Mouse (Mus musculus) liver, adult 2 months (tissue): ENCODE measurements around the gene Osbp2. TPM values are rescaled to one million over a fixed set of nuclear protein-coding genes. Genes with fewer than 3 reads are reported as not detected.

Experiments
- DNase-seq: peaks from one replicate; pipeline ENCODE4 v3.0.0-alpha.2; 2011; ENCODE audit warnings: low read depth, low spot score; ENCODE audit errors: extremely low read depth
- H3K27ac ChIP-seq: fragments of 200-500 bp; replicated peaks from 2 replicates; pipeline ENCODE4 v1.5.1; 2012; ENCODE audit warnings: low read depth, mild to moderate bottlenecking, control low read depth, inconsistent platforms, low read length; ENCODE audit not compliant: insufficient read depth
- H3K27me3 ChIP-seq: fragments of 200-500 bp; 2 replicates; pipeline ENCODE4 v1.6.1; 2012; ENCODE audit warnings: mild to moderate bottlenecking, moderate library complexity, low read length, inconsistent platforms; ENCODE audit not compliant: control insufficient read depth, insufficient read depth
- H3K36me3 ChIP-seq: fragments of 200-500 bp; 2 replicates; pipeline ENCODE4 v1.6.1; 2012; ENCODE audit warnings: low read length, inconsistent platforms; ENCODE audit not compliant: control insufficient read depth, insufficient read depth
- H3K4me1 ChIP-seq: fragments of 200-500 bp; 2 replicates; pipeline ENCODE4 v1.6.1; 2011; ENCODE audit warnings: low read length; ENCODE audit not compliant: control insufficient read depth, insufficient read depth
- H3K4me3 ChIP-seq: fragments of 200-500 bp; 2 replicates; pipeline ENCODE4 v1.5.1; 2011; ENCODE audit warnings: low read depth, mild to moderate bottlenecking, control low read depth, low read length, moderate library complexity; ENCODE audit not compliant: insufficient read depth
- H3K79me2 ChIP-seq: fragments of 200-500 bp; 2 replicates; pipeline ENCODE4 v1.6.1; 2012; ENCODE audit warnings: inconsistent platforms, mild to moderate bottlenecking, low read length, moderate library complexity; ENCODE audit not compliant: control insufficient read depth, insufficient read depth
- H3K9ac ChIP-seq: fragments of 200-500 bp; 2 replicates; pipeline ENCODE4 v1.6.1; 2012; ENCODE audit warnings: low read depth, mild to moderate bottlenecking, control low read depth, inconsistent platforms, low read length
- CTCF ChIP-seq: fragments of 200-500 bp; IDR thresholded peaks from 2 replicates; pipeline ENCODE4 v1.5.1; 2011; ENCODE audit warnings: low read depth, low read length, control low read depth
- POLR2A ChIP-seq: fragments of 200-500 bp; IDR thresholded peaks from 2 replicates; pipeline ENCODE4 v1.6.1; 2011; ENCODE audit warnings: low read length, control low read depth; ENCODE audit not compliant: insufficient read depth; ENCODE audit errors: extremely low read depth
- WGBS: fragments of 180-500 bp; shearing (Covaris S2); methylation state at CpG from one replicate; pipeline ENCODE4 v1.1.7; 2018; 5-methylcytosine and 5-hydroxymethylcytosine counted together
- polyA plus RNA-seq: library from polyadenylated mRNA; depleted of rRNA; stranded (reverse); fragments of >200 nt; gene quantifications from 2 replicates; pipeline ENCODE4 v1.2.3, GENCODE M21; 2012
- total RNA-seq: library from RNA; depleted of rRNA; stranded (reverse); fragments of >200 nt; gene quantifications from 2 replicates; pipeline ENCODE4 v1.2.3, GENCODE M21; 2014

Gene Osbp2
- total and polyA plus RNA-seq, 2 experiments, result 0.70 to 1.1 TPM

DNA sequence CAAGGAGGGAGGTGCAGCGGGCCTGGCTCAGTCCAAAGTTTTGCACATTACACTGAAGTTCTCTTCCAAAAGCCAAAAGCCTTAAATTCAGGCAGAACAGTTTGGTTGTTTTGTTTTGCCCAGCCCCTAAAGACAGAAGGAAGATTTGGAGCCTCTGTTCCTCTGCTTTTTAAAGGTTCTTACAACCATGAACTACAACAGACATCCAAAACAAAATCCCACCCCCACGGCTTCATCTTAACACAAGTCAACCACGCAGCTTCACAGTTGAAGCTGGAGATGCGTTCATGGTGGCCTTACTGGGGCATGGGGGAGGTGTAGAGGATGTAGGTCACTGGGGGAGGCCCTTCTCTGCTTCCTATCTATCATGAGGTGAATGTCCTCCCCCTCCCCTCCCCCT, 11.8 kb downstream of the Osbp2 start:
- H3K27ac ChIP-seq, result no peak overlapping the region
- H3K36me3 ChIP-seq, result no peaks in the 10 kb centered on the region
- H3K4me1 ChIP-seq, result no peaks in the 10 kb centered on the region
- H3K9ac ChIP-seq, result no peak overlapping the region
- H3K27me3 ChIP-seq, result no peaks in the 10 kb centered on the region
- 88% methylated on average over 4 of the region's 4 CpGs for WGBS
- H3K79me2 ChIP-seq, result no peaks in the 10 kb centered on the region
- no peak for TF ChIP-seq POLR2A
- no peak for TF ChIP-seq CTCF
- no peak for DNase-seq
- H3K4me3 ChIP-seq, result no peak overlapping the region

GRCm38 (mm10) chr11:3850746-3851277, 12.9 kb downstream of the Osbp2 start:
- H3K4me1 ChIP-seq, result no peaks in the 10 kb centered on the region
- no peak overlapping the region for H3K4me3 ChIP-seq
- WGBS, result 73% methylated on average over 5 of the region's 5 CpGs
- no peaks in the 10 kb centered on the region for H3K79me2 ChIP-seq
- no peak overlapping the region for H3K27ac ChIP-seq
- H3K9ac ChIP-seq, result no peak overlapping the region
- TF ChIP-seq POLR2A, result no peak
- TF ChIP-seq CTCF, result no peak
- no peaks in the 10 kb centered on the region for H3K36me3 ChIP-seq
- H3K27me3 ChIP-seq, result no peaks in the 10 kb centered on the region
- no peak for DNase-seq

DNA sequence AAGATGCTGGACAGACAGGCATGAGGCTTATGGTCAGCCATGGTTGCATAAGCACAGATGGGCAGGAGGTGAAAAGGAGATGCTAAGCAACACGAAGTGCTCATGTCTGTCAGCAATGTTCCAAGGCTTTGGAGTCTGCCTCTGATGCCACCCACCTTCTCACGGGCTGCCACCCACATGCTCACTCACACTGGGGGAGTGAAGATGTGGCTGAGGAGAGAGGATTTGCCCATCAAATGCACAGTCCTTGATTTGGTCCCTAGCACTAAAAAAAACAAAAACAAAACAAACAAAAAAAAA, 13.4 kb downstream of the Osbp2 start:
- no peak for TF ChIP-seq CTCF
- TF ChIP-seq POLR2A, result no peak
- no peak overlapping the region for H3K9ac ChIP-seq
- no peak for DNase-seq
- no peaks in the 10 kb centered on the region for H3K36me3 ChIP-seq
- no peaks in the 10 kb centered on the region for H3K27me3 ChIP-seq
- WGBS, result 83% methylated on average over 2 of the region's 2 CpGs
- H3K4me3 ChIP-seq, result no peak overlapping the region
- H3K79me2 ChIP-seq, result no peaks in the 10 kb centered on the region
- H3K4me1 ChIP-seq, result no peaks in the 10 kb centered on the region
- H3K27ac ChIP-seq, result no peak overlapping the region

- Histone ChIP-seq H3K9ac (no peak overlapping the region), H3K27ac (no peak overlapping the region), H3K36me3 (no peaks in the 10 kb centered on the region), H3K27me3 (no peaks in the 10 kb centered on the region), H3K4me1 (no peaks in the 10 kb centered on the region), H3K79me2 (no peaks in the 10 kb centered on the region), H3K4me3 (no peak overlapping the region)
- WGBS, result 82% methylated on average over 15 of the region's 15 CpGs
- no peak for DNase-seq
- TF ChIP-seq CTCF, result no peak
- TF ChIP-seq POLR2A, result no peak
Measured at GRCm38 (mm10) chr11:3849469-3850314, 14.0 kb downstream of the Osbp2 start.

GRCm38 (mm10) chr11:3846351-3846750, 17.4 kb downstream of the Osbp2 start:
- no peak for DNase-seq
- no peak for TF ChIP-seq CTCF
- TF ChIP-seq POLR2A, result no peak
- Histone ChIP-seq H3K9ac (no peak overlapping the region), H3K79me2 (no peaks in the 10 kb centered on the region), H3K4me1 (no peaks in the 10 kb centered on the region), H3K4me3 (no peak overlapping the region), H3K36me3 (no peaks in the 10 kb centered on the region), H3K27me3 (no peaks in the 10 kb centered on the region), H3K27ac (no peak overlapping the region)
- 68% methylated on average over 2 of the region's 2 CpGs for WGBS
